Mouse (Mus musculus) ES-Bruce4 (cell line): ENCODE data around the gene Sema4b.

Experiments used
- CTCF ChIP-seq: IDR thresholded peaks from one replicate; pipeline ENCODE4 v1.8.1; 2011; ENCODE audit warnings: low read depth, low read length
- POLR2A ChIP-seq: IDR thresholded peaks from one replicate; pipeline ENCODE4 v1.8.1; 2011; ENCODE audit warnings: low read length; ENCODE audit not compliant: insufficient read depth

DNA sequence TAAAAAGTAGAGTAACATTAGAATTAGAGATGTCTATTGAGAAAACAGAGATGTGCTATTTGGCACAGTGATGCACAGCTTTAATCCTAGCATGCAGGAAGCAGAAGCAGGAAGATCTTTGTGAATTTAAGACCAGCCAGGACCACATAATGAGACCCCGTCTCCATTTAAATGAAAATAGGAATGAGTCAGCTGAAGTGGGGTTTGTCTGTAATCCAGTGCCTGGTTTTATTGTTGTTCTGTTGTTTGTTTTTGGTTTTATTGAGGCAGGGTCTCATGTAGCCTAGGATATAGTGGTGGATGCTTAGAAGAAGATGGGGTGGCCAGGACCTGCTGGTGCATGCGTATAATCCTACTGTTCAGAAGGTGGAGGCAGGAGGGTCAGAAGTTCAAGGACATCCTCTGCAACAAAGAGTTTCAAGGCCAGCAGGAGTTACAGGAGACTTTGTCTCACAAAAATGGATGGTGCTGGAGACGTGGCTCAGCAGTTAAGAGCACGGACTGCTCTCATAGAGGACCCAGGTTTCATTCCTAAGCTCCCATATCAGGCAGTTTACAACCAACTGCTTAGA lies 34.6 kb downstream of the Sema4b start:
- no peak for TF ChIP-seq POLR2A
- no peak for TF ChIP-seq CTCF
